Mouse (Mus musculus) megakaryocyte-erythroid progenitor cell, adult 5-6 weeks (primary cell): ENCODE results near the gene Cyp1a1. TPM values are rescaled to one million over a fixed set of nuclear protein-coding genes. Genes with fewer than 3 reads are reported as not detected.

Experiments used
- ATAC-seq: replicated peaks from 2 replicates; pipeline ENCODE4 v1.8.0; 2016; ENCODE audit warnings: mild to moderate bottlenecking, inconsistent platforms; ENCODE audit not compliant: severe bottlenecking, poor library complexity, low FRiP score, low TSS enrichment
- total RNA-seq, 2 experiments: library from RNA; stranded (forward) in 1 of 2; stranded (reverse) in 1 of 2; fragments of 200-1000, 215-1000 nt in 1 of 2; fragments of >200 nt in 1 of 2; fragmentation: Nextera tagmentation in 1 of 2; gene quantifications; 2 replicates each; pipeline ENCODE4 v1.2.3; 2014 to 2017

Gene Cyp1a1
- total RNA-seq, 2 experiments from 2014 or later, result 1.3 to 1.7 TPM

DNA sequence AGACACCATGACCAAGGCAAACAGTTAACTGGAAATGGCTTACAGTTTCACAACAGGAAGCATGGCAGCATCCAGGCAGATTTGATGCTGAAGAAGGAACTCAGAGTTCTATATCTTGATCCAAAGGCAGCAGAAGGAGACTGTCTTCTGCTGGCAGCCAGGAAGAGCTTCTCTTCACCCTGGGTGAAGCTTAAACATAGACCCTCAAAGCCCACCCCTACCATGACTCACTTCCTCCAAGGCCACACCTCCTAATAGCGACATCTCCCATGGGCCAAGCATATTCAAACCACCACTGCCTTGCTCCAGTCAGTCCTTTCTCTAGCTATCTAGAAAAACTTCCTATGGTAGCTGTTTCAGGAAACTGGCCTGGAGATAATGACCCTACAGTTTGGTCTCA is 59.3 kb downstream of the Cyp1a1 start:
- no peak for ATAC-seq

GRCm38 (mm10) chr9:57748137-57748536 is 60.4 kb downstream of the Cyp1a1 start:
- no peak for ATAC-seq

GRCm38 (mm10) chr9:57748831-57749230 is 61.1 kb downstream of the Cyp1a1 start:
- no peak for ATAC-seq

DNA sequence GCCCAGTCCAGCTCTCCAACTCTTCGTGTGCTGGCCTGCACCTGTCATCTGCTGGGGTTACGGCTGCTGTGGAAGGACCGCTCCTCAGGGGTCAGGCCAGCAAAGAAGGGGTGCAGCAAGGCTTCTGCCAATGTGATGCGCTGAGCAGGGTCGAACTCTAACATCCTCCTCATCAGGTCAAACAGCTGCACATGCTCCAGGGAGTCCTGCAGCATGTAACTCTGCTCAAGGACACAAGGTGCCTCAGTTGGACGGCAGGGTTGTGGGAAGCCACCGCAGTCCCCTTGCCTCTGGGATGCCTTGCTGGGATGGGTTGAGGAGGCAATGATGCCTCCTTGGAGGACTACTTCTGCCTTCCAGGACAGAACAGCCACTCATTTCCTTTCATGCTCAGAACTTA is 63.2 kb downstream of the Cyp1a1 start:
- ATAC-seq, result no peak

Other genes starting within 250 kb of the Cyp1a1 start
- gene Ppcdc, start 247.8 kb upstream of the Cyp1a1 start, total RNA-seq (2014; fragmentation: Nextera tagmentation), result 22.1 and 34.8 TPM in 2 replicates
- 10.5 and 13.9 TPM in 2 replicates for gene Ppcdc, start 247.8 kb upstream of the Cyp1a1 start, total RNA-seq (2017)
- gene Scamp5, start 219.9 kb upstream of the Cyp1a1 start, total RNA-seq (2014; fragmentation: Nextera tagmentation), result not detected in 2 replicates
- not detected in 2 replicates for gene Scamp5, start 219.9 kb upstream of the Cyp1a1 start, total RNA-seq (2017)
- not detected in 2 replicates for gene Rpp25, start 183.9 kb upstream of the Cyp1a1 start, total RNA-seq (2014; fragmentation: Nextera tagmentation)
- gene Rpp25, start 183.9 kb upstream of the Cyp1a1 start, total RNA-seq (2017), result not detected in 2 replicates
- gene Cox5a, start 166.7 kb upstream of the Cyp1a1 start, total RNA-seq (2014; fragmentation: Nextera tagmentation), result 479 and 484 TPM in 2 replicates
- 60.4 and 80.0 TPM in 2 replicates for gene Cox5a, start 166.7 kb upstream of the Cyp1a1 start, total RNA-seq (2017)
- gene Fam219b, start 150.4 kb upstream of the Cyp1a1 start, total RNA-seq (2014; fragmentation: Nextera tagmentation), result 12.1 and 12.7 TPM in 2 replicates
- 9.2 and 10.0 TPM in 2 replicates for gene Fam219b, start 150.4 kb upstream of the Cyp1a1 start, total RNA-seq (2017)
- gene Mpi, start 135.2 kb upstream of the Cyp1a1 start, total RNA-seq (2014; fragmentation: Nextera tagmentation), result 13.5 and 16.6 TPM in 2 replicates
- 6.6 and 6.7 TPM in 2 replicates for gene Mpi, start 135.2 kb upstream of the Cyp1a1 start, total RNA-seq (2017)
- gene Scamp2, start 127.0 kb upstream of the Cyp1a1 start, total RNA-seq (2014; fragmentation: Nextera tagmentation), result 21.5 and 45.2 TPM in 2 replicates
- gene Scamp2, start 127.0 kb upstream of the Cyp1a1 start, total RNA-seq (2017), result 10.1 and 22.2 TPM in 2 replicates
- gene Ulk3, start 98.5 kb upstream of the Cyp1a1 start, total RNA-seq (2014; fragmentation: Nextera tagmentation), result 8.7 and 16.7 TPM in 2 replicates
- 2.6 and 3.8 TPM in 2 replicates for gene Ulk3, start 98.5 kb upstream of the Cyp1a1 start, total RNA-seq (2017)
- gene Cplx3, start 81.6 kb upstream of the Cyp1a1 start, total RNA-seq (2014; fragmentation: Nextera tagmentation), result not detected in 2 replicates
- not detected in 2 replicates for gene Cplx3, start 81.6 kb upstream of the Cyp1a1 start, total RNA-seq (2017)
- gene Lman1l, start 67.2 kb upstream of the Cyp1a1 start, total RNA-seq (2014; fragmentation: Nextera tagmentation), result not detected in 2 replicates
- not detected in 2 replicates for gene Lman1l, start 67.2 kb upstream of the Cyp1a1 start, total RNA-seq (2017)
- 151 and 213 TPM in 2 replicates for gene Csk, start 34.3 kb upstream of the Cyp1a1 start, total RNA-seq (2014; fragmentation: Nextera tagmentation)
- gene Csk, start 34.3 kb upstream of the Cyp1a1 start, total RNA-seq (2017), result 158 and 213 TPM in 2 replicates
- not detected in 2 replicates for gene Cyp1a2, start 4.2 kb upstream of the Cyp1a1 start, total RNA-seq (2014; fragmentation: Nextera tagmentation)
- gene Cyp1a2, start 4.2 kb upstream of the Cyp1a1 start, total RNA-seq (2017), result not detected in 2 replicates
- gene Edc3, start 20.6 kb downstream of the Cyp1a1 start, total RNA-seq (2014; fragmentation: Nextera tagmentation), result 14.2 and 25.0 TPM in 2 replicates
- gene Edc3, start 20.6 kb downstream of the Cyp1a1 start, total RNA-seq (2017), result 4.8 and 6.0 TPM in 2 replicates
- gene Clk3, start 77.9 kb downstream of the Cyp1a1 start, total RNA-seq (2014; fragmentation: Nextera tagmentation), result 58.1 and 73.0 TPM in 2 replicates
- 24.7 and 36.4 TPM in 2 replicates for gene Clk3, start 77.9 kb downstream of the Cyp1a1 start, total RNA-seq (2017)
- 2.3 and 3.4 TPM in 2 replicates for gene Arid3b, start 148.9 kb downstream of the Cyp1a1 start, total RNA-seq (2014; fragmentation: Nextera tagmentation)
- gene Arid3b, start 148.9 kb downstream of the Cyp1a1 start, total RNA-seq (2017), result 1.5 and 3.2 TPM in 2 replicates
- gene Ubl7, start 223.1 kb downstream of the Cyp1a1 start, total RNA-seq (2014; fragmentation: Nextera tagmentation), result 85.5 and 88.9 TPM in 2 replicates
- gene Ubl7, start 223.1 kb downstream of the Cyp1a1 start, total RNA-seq (2017), result 20.6 and 20.7 TPM in 2 replicates